Mouse (Mus musculus): ENCODE results near the gene Tubgcp5.
A peak's percentile ranks its signal among the peaks of the same experiment; 100 is the strongest.

Tubgcp5 gene

DNA sequence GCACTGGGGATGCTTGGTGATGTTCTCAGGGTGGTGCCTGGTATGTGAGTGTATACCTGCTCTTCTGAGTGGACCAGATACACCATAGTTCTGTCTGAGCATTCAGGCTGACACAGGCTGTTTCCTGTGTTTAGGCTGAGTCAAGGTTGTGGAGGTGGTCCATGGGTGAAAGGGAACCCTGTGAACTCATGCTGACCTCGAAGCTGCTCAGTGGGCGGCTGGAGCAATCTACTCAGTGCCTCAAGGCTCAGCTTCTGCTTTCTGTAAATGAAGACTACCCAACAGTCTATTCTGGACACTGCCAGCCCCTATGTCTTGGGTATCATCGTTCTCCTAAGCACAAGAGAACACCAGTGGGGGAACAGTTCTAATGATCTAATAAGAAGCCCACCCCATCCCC lies 61.6 kb downstream of the Tubgcp5 start:
- DNase-seq, result no peak

DNA sequence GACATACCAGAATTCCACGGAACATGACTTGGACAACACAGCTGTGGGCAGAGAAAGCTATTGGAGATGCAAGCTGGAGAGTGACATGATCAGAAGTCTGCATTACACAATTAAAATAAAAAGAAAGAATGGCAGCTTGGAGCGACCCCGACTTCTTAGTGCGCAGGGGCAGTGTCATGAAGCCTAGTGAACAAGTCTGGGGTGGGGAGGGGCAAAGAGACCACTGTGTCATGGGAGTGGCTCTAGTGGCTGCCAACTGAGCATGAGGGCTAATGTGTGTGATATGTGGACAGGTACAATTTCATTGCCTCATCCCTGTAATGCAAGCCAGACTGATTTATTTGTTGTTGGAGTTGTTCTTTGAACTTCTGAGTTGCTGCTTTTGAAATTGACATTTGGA lies 62.8 kb downstream of the Tubgcp5 start:
- DNase-seq, result no peak

DNA sequence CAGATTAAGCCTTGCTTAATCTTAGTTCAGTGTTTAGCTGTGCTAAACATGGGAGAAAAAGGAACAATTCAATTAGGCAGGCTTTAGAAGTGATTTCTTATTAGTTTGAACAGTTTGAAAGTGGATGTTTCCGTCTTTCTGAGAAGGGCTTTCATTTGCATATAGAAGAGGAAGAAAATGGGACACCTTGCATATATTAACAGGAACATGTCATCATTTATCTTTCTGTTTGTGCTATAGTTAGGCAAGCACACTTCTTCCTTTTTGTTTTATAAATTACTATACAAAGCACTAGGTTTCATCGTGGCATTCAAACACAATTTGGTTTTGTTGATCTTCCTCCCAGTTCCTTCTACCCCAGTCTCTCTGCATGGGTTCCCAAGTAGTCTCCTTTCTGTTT lies 63.8 kb downstream of the Tubgcp5 start:
- DNase-seq, result no peak

DNA sequence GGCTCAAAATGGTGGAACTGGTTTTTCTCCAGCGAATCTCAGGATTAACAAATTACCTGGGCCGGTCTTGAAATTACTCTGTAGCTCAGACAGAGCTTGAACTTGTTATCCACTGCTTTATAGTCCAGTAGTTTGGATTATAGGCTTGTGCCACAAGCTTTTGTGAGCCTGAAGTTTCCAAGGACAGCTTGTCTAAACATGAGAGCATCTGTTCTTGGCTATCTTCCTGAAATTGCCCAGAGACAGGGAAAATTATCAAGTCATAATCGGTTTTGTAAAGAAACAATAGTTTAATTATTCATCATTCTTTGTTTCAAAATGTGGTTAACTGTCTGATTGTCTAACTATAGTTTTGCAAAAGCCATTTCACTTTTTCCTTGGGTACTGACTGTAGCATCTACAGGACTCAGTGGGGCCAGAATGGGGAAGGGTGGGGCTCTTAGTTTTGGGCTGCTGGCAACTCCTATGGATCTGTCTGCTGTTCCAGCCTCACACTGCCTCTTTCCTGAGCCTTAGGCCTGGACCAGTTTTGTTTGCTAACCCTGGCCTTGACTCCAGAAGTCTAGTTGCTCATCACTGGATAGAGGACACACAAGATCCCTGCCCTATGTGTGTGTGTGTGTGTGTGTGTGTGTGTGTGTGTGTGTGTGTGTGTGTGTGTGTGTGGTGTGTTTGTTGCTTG lies 65.0 kb downstream of the Tubgcp5 start:
- no peak for DNase-seq

DNA sequence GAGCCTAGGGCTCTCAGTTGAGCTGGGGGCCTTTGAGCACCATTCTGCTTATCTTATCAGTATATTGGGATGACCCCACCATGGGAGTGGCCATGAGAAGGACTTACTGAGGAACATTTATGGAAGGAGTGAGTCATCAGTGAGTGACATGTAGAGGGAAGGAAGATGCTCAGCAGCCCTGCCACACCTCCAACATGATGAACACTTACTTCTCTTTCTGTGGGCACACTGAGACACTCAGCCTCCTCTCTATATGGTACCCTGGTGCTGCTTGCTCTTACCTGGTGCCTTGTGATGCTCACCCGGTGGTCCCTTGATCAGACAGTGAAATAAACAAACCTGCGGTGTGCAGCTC lies 65.5 kb downstream of the Tubgcp5 start:
- no peak for DNase-seq

DNA sequence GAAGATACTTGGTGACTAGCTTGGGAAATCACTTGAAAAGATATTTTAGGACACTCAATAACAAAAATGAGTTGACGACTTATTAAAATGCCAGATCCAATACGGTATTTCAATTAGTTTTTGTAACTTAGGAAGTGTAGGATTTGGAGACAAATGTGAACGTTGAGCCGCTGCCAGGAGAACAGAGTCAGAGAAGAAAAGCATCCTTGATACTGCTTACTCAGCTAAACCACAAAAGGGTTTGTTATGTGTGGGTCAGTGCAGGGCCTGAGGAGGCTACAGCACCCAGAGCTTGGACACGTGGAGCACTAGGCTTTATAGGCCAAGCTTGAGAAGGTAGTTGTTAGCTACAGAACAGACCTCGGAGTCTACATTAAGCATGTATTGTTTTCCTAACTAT lies 66.0 kb downstream of the Tubgcp5 start:
- no peak for DNase-seq

DNA sequence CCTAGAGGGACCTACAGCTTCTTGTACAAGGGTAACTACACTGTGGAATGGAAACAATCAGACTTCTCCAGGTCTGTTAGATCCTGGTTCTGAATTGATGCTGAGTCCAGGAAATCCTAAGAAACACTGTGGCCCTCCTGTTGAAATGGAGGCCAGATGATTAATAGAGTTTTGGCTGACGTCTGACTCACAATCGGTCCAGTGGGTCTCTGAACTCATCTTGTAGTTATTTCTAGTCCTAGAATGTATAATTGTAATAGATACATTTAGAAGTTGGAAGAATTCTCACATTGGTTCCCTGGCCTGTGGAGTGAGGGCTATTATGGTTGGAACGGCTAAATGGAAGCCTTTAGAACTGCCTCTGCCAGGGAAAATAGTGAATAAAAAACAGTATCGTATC lies 67.2 kb downstream of the Tubgcp5 start:
- DNase-seq, result no peak

DNA sequence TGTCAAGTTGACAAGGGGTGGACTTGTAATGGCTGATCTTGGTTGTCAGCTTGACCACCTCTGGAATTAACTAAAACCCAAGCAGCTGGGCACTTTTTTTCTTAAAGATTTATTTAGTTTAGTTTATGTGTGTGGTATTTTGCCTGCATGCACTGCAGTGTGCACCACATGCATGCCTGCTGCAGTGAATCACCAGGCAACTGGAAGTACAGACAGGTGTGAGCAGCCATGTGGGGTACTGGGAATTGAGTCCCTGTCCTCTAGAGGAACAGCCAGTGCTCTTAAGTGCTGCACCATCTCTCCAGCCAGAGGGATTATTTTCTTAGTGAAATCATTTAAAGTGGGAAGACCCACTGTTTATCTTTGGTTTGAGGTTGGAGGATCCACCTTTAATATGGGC lies 71.1 kb downstream of the Tubgcp5 start:
- no peak for DNase-seq

DNA sequence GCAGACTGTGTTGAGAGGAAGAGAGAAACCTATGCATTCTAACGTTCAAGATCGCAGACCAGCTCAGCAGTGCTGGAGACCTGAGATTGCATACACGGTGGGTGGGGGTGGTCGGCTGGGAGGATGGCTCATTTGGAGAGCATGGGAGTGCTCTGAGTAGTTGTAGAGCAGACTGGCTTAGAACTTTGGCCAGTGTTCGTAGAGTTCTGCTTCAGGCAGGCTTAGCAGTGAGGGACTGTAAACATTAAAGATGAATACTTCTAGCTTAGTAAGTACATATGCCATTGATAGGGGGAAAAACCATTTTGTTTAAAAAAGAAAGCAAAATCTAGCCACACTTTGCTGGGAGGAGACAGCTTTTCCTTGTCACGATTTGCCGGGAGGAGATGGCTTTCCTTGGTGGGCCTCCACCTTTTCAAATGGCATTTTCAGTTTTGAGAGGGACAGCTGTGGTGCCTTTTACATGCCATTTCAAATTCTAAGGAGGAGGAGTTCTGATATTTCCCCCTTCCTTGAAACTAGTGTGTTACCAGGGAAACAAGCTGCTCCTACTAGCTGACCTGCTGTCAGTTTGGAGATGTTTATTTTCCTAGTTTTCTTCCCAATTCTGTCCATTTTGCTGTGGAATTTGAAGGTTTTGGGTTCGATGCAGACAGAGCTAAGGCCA lies 71.9 kb downstream of the Tubgcp5 start:
- DNase-seq, result no peak

DNA sequence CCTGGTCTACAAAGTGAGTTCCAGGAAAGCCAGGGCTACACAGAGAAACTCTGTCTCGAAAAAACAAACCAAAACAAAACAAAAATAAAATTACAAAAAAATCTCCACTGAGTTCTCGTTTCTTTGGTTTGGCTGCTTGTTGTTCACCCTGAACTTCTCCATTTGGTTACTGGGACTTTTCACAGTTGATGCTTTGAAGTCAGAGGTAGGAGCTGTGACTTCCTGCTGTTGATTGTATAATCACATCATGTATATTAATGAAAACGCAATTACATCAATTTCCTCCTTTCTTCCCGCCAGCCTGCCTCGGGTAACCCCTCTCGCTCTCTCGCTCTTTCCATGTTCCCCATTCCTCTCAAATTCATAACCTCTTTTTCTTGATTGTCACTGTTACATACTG lies 74.3 kb downstream of the Tubgcp5 start:
- no peak for DNase-seq

DNA sequence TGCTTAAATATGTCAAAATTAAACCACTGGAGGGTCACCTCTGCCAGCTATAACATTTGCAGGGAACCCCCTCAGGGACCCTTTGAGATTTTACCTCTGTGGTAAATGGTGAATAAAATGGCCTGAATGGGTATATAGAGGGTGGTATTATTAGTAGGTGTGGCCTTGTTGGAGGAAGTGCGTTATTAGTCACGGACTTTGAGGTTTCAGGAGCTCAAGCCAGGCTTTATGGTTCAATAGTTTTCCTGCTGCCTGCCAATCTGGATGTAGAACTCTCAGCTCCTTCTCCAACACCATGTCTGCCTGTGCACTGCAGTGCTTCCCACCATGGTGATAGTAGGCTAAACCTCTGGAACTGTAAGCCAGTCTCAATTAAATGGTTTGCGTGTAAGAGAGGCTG lies 75.3 kb downstream of the Tubgcp5 start:
- no peak for DNase-seq

DNA sequence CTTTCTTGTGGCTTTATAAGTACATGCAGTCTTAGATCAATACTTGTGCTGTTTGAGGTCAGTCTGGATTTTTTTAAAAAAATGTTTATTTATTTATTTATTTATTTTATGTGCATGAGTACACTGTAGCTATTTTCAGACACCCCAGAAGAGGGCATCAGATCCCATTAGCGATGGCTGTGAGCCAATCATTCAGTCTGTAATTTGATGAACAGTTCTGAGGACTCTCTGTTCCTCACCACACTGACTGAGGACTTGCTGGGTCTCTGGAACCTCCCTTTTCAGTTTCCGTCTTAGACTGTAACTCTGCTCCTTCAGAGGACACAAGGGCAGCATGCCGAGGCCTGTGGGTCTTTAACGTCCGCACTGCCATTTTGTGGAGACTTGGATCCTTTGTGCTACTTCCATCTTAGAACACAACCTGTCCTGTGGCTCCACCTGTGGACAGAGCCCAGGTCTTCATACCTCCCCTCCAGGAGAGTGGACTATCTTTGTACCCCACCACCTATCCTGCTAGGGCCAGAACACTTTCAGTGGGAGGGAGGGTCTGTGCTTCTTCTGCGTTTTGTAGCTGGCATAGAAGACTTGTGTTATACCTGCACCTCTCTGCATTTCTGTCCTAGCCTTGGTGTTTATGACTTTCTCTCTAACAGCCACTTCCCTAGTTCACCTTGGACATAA lies 76.5 kb downstream of the Tubgcp5 start:
- DNase-seq, result peak; percentile 42

DNA sequence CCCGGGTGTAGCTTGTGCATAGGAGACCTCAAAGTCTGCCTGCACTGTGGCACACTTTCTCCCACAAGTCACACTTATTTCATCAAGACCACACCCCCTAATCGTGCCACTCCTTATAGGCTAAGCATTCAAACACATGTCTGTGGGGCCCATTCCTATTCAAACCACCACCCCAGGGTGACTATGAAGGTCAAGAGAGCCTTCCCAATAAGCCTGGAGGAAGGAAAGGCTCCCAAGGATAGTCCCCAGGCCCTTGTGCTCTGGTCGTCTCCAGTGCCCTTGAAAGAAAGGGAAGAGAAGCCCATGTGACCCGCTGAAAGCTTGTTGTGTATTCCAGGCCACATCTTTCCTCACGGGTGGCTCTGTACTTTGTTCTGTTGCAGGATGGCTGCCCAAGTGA lies 77.5 kb downstream of the Tubgcp5 start:
- no peak for DNase-seq

DNA sequence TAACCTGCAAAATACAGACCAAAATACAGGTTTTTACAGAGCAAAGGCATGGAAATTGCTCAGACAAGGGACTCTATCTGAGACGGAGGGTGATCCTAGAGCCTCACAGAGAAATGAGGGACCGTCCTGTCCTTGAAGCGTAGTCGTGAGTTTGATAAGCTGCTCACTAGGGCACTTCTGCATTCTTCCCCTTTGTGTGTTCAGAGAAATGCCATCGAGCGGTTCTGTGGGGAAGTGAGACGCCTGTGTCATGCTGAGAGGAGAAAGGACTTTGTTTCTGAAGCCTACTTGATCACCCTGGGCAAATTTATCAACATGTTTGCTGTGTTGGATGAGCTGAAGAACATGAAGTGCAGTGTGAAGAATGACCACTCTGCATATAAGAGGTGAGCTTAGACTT lies 80.7 kb downstream of the Tubgcp5 start:
- DNase-seq, result no peak

DNA sequence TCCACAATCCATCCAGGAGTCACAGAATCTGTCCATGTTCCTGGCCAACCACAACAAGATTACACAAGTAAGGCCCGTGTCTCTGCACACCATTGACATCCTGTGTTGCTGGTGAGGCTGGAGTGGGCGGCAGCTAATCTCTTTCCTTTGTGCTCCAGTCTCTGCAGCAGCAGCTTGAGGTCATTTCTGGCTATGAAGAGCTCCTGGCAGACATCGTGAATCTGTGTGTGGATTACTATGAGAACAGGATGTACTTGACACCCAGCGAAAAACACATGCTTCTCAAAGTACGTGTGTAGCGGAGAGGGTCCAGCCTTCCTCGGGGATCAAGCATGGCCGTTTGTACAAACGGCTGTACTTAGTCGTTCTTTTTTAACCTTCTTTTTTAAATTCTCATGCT lies 83.8 kb downstream of the Tubgcp5 start:
- peak; percentile 80 for DNase-seq

DNA sequence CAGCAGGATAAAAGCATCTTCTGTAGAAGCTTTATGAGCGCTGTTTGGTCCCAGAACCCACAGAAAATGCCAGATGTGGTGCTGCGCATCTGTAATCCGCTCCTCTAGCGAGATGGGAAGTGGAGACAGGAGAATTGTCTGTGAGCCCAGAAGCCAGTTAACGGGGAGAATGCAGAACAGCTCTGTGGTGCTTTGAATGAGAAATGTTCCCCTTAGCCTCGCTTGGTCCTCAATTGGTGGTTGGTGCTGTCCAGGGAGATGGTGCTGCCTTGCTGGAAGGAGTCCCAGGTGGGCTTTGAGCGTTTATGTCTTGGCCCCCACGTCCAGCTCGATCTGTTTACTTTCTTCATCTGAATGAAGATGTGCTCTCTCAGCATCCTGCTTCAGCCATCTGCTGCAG lies 86.9 kb downstream of the Tubgcp5 start:
- no peak for DNase-seq
